14 mouse cellular contexts compared by ENCODE assay signal in genomic region chr19:55299378-55299777, GRCm38 (mm10). TPM values are rescaled to one million over a fixed set of nuclear protein-coding genes. Genes with fewer than 3 reads are reported as not detected.
"Had no signal": no experiment of that assay in that cellular context is flagged by ENCODE, and none has a peak within 500 bp of the region (broad histone marks: within the 10 kb centered on the region; RNA-seq: fewer than 3 reads in every experiment).

No protein-coding gene starts in this region.

- H3K9ac ChIP-seq: kidney, embryonic 15.5 days; limb, embryonic 15.5 days; liver, embryonic 15.5 days; lung, embryonic 14.5 days; midbrain, embryonic 13.5 days had no signal

- H3K27ac ChIP-seq: kidney, embryonic 15.5 days; left cerebral cortex, adult 2 months; limb, embryonic 15.5 days; midbrain, embryonic 13.5 days had no signal

- H3K4me2 ChIP-seq: kidney, embryonic 15.5 days; limb, embryonic 15.5 days; liver, embryonic 15.5 days; lung, embryonic 14.5 days; midbrain, embryonic 13.5 days had no signal

- H3K4me3 ChIP-seq: kidney, embryonic 15.5 days; left cerebral cortex, adult 2 months; limb, embryonic 15.5 days; liver, embryonic 15.5 days; midbrain, embryonic 13.5 days had no signal

- H3K27me3 ChIP-seq: kidney, embryonic 15.5 days; limb, embryonic 15.5 days; liver, embryonic 15.5 days; midbrain, embryonic 13.5 days had no signal

- ATAC-seq: midbrain, embryonic 13.5 days had no signal

- DNase-seq: kidney, adult 2 months; kidney, postnatal 25 days; lung, postnatal 10 days; lung, postnatal 4 days; right cerebral cortex, postnatal 14 days; thymus, postnatal 4 days had no signal

- H3K9me3 ChIP-seq: kidney, embryonic 15.5 days; limb, embryonic 15.5 days; liver, embryonic 15.5 days; midbrain, embryonic 13.5 days had no signal

- H3K4me1 ChIP-seq: kidney, embryonic 15.5 days; limb, embryonic 15.5 days; midbrain, embryonic 13.5 days had no signal

RNA-seq across cellular contexts. Expression of gene Gucy2g, which starts 58.3 kb away (rescaled TPM):
- total RNA-seq: midbrain, postnatal 0 days had no signal
- polyA plus RNA-seq: limb, embryonic 11.5 days; liver, embryonic 15.5 days; lung, embryonic 14.5 days; midbrain, postnatal 0 days had no signal
